Comparison of ENCODE assay signal across 9 mouse cellular contexts in genomic region chr9:104079379-104079778, GRCm38 (mm10). TPM values are rescaled to one million over a fixed set of nuclear protein-coding genes. Genes with fewer than 3 reads are reported as not detected.
A peak's percentile ranks its signal among the peaks of the same experiment; 100 is the strongest.
DNase-seq lines count a peak whose midpoint lies in the region; TF ChIP-seq lines count a peak whose summit lies in the region.
"Had no signal": no experiment of that assay in that cellular context is flagged by ENCODE, and none has a peak within 500 bp of the region (broad histone marks: within the 10 kb centered on the region; RNA-seq: fewer than 3 reads in every experiment).

No protein-coding gene starts in this region.

- H3K27me3 ChIP-seq in ES-Bruce4 (ENCODE audit: control insufficient read depth, insufficient read depth, low read length, poor library complexity, severe bottlenecking), result no peaks in the 10 kb centered on the region
- no peaks in the 10 kb centered on the region for H3K27me3 ChIP-seq in liver, adult 2 months (ENCODE audit: control insufficient read depth, insufficient read depth, low read length)
- no peaks in the 10 kb centered on the region for H3K27me3 ChIP-seq in spleen, adult 2 months (ENCODE audit: control insufficient read depth, insufficient read depth, low read length)
- H3K27me3 ChIP-seq: heart, embryonic 13.5 days; neural tube, embryonic 12.5 days had no signal

- TF ChIP-seq CTCF in ES-Bruce4 (IDR thresholded peaks at IDR 0.05; ENCODE audit: low read depth, low read length), result peak; percentile 75
- peak; percentile 80 for TF ChIP-seq CTCF in liver, adult 2 months (IDR thresholded peaks at IDR 0.05; ENCODE audit: low read depth, low read length)
- TF ChIP-seq CTCF in spleen, adult 2 months (IDR thresholded peaks at IDR 0.05; ENCODE audit: extremely low read depth, insufficient read depth, insufficient read length, insufficient replicate concordance), result peak; percentile 59; the same call in 1 of the 2 replicates

- DNase-seq in layer of hippocampus, adult 11-12 months (ENCODE audit: low spot score), result peak; percentile 48
- DNase-seq in layer of hippocampus, adult 9-11 months, result no peak
- DNase-seq in adrenal gland, adult (ENCODE audit: inconsistent age in 2 of 2, low spot score in 1 of 2), result peak; percentile 22 to 76
- DNase-seq in forelimb bud, embryonic 11.5 days (ENCODE audit: low read depth, low spot score), result peak; percentile 37
- peak; percentile 58 for DNase-seq in liver, adult 2 months (ENCODE audit: extremely low read depth, low read depth, low spot score)
- DNase-seq in spleen, adult 2 months (ENCODE audit: low read depth in 1 of 2, low spot score in 2 of 2), result peak in 1 of 2 experiments; percentile 43

- TF ChIP-seq POLR2A in ES-Bruce4 (IDR thresholded peaks at IDR 0.05; ENCODE audit: insufficient read depth, low read length), result no peak
- no peak for TF ChIP-seq POLR2A in liver, adult 2 months (IDR thresholded peaks at IDR 0.05; ENCODE audit: extremely low read depth, insufficient read depth, low read length)
- no peak for TF ChIP-seq POLR2A in spleen, adult 2 months (IDR thresholded peaks at IDR 0.05; ENCODE audit: low read depth, low read length)

- no peak overlapping the region for H3K4me3 ChIP-seq in ES-Bruce4 (ENCODE audit: low read depth, low read length)
- no peak overlapping the region for H3K4me3 ChIP-seq in liver, adult 2 months (ENCODE audit: insufficient read depth, low read depth, low read length)
- no peak overlapping the region for H3K4me3 ChIP-seq in spleen, adult 2 months (ENCODE audit: extremely low read depth, insufficient read depth, insufficient read length)
- H3K4me3 ChIP-seq: heart, embryonic 13.5 days; neural tube, embryonic 12.5 days had no signal

- 54% methylated on average over 5 of the region's 5 CpGs for WGBS in liver, adult 2 months
- WGBS in spleen, adult 2 months, result 45% methylated on average over 5 of the region's 5 CpGs

- H3K36me3 ChIP-seq in ES-Bruce4 (ENCODE audit: control insufficient read depth, insufficient read depth, low read length, poor library complexity, severe bottlenecking), result no peaks in the 10 kb centered on the region; the same call in 1 of the 2 replicates
- peaks cover 82% of the 10 kb centered on the region for H3K36me3 ChIP-seq in liver, adult 2 months (ENCODE audit: control insufficient read depth, insufficient read depth, low read length)
- peaks cover 3% of the 10 kb centered on the region for H3K36me3 ChIP-seq in spleen, adult 2 months (ENCODE audit: control insufficient read depth, insufficient read depth, low read length)
- H3K36me3 ChIP-seq: neural tube, embryonic 12.5 days had no signal

- no peaks in the 10 kb centered on the region for H3K9me3 ChIP-seq in ES-Bruce4 (replicated peaks; ENCODE audit: control insufficient read depth, insufficient read depth, low read length, poor library complexity, severe bottlenecking)
- H3K9me3 ChIP-seq: heart, embryonic 13.5 days; neural tube, embryonic 12.5 days had no signal

- H3K27ac ChIP-seq in ES-Bruce4 (ENCODE audit: insufficient read depth, low read length), result no peak overlapping the region
- H3K27ac ChIP-seq in liver, adult 2 months (replicated peaks; ENCODE audit: insufficient read depth, low read depth, low read length), result no peak overlapping the region
- no peak overlapping the region for H3K27ac ChIP-seq in spleen, adult 2 months (ENCODE audit: insufficient read depth, low read length)
- H3K27ac ChIP-seq: heart, embryonic 13.5 days; neural tube, embryonic 12.5 days had no signal

- TF ChIP-seq EP300 in ES-Bruce4 (IDR thresholded peaks at IDR 0.05; ENCODE audit: insufficient read depth, low read depth, low read length), result no peak

- H3K4me1 ChIP-seq in ES-Bruce4 (ENCODE audit: control insufficient read depth, insufficient read depth, low read length), result no peaks in the 10 kb centered on the region
- peaks cover 3% of the 10 kb centered on the region; the same call in 1 of the 2 replicates for H3K4me1 ChIP-seq in liver, adult 2 months (ENCODE audit: control insufficient read depth, insufficient read depth, low read length)
- no peaks in the 10 kb centered on the region for H3K4me1 ChIP-seq in spleen, adult 2 months (ENCODE audit: control insufficient read depth, insufficient read depth, insufficient read length)
- H3K4me1 ChIP-seq: heart, embryonic 13.5 days; neural tube, embryonic 12.5 days had no signal

- H3K79me2 ChIP-seq in liver, adult 2 months (ENCODE audit: control insufficient read depth, insufficient read depth, low read length), result no peaks in the 10 kb centered on the region; the same call in 1 of the 2 replicates

- H3K9ac ChIP-seq in ES-Bruce4 (ENCODE audit: low read depth, poor library complexity, severe bottlenecking), result no peak overlapping the region
- H3K9ac ChIP-seq in liver, adult 2 months (ENCODE audit: low read depth, low read length), result no peak overlapping the region
- H3K9ac ChIP-seq: heart, embryonic 13.5 days; neural tube, embryonic 12.5 days had no signal

RNA-seq across cellular contexts. Expression of gene Acad11, which starts 16.2 kb away (rescaled TPM):
- 36.6 and 40.5 TPM in 2 replicates for polyA plus RNA-seq in ES-Bruce4 (2011; ENCODE audit: insufficient read depth, insufficient read length, low read depth, missing spikeins)
- total RNA-seq in liver, adult 2 months (2014; rRNA removed), result 334 and 392 TPM in 2 replicates
- 154 and 216 TPM in 2 replicates for polyA plus RNA-seq in liver, adult 2 months (2012; rRNA removed)
- 5.5 and 6.3 TPM in 2 replicates for polyA plus RNA-seq in spleen, adult 2 months (2012; rRNA removed)

RNA-seq across cellular contexts. Expression of gene Uba5, which starts 16.4 kb away (rescaled TPM):
- polyA plus RNA-seq in ES-Bruce4 (2011; ENCODE audit: insufficient read depth, insufficient read length, low read depth, missing spikeins), result 29.0 and 30.4 TPM in 2 replicates
- total RNA-seq in liver, adult 2 months (2014; rRNA removed), result 32.1 and 36.9 TPM in 2 replicates
- 10.6 and 12.8 TPM in 2 replicates for polyA plus RNA-seq in liver, adult 2 months (2012; rRNA removed)
- 9.4 and 10.2 TPM in 2 replicates for polyA plus RNA-seq in spleen, adult 2 months (2012; rRNA removed)

RNA-seq across cellular contexts. Expression of gene Gm28305, which starts 38.9 kb away (rescaled TPM):
- polyA plus RNA-seq in ES-Bruce4 (2011; ENCODE audit: insufficient read depth, insufficient read length, low read depth, missing spikeins), result not detected in 2 replicates
- total RNA-seq in liver, adult 2 months (2014; rRNA removed), result not detected in 2 replicates
- not detected in 2 replicates for polyA plus RNA-seq in liver, adult 2 months (2012; rRNA removed)
- not detected in 2 replicates for polyA plus RNA-seq in spleen, adult 2 months (2012; rRNA removed)
- polyA plus RNA-seq: heart, embryonic 13.5 days; neural tube, embryonic 12.5 days had no signal

RNA-seq across cellular contexts. Expression of gene Ackr4, which starts 47.4 kb away (rescaled TPM):
- 7.4 and 7.7 TPM in 2 replicates for polyA plus RNA-seq in ES-Bruce4 (2011; ENCODE audit: insufficient read depth, insufficient read length, low read depth, missing spikeins)
- 1.7 and 2.4 TPM in 2 replicates for total RNA-seq in liver, adult 2 months (2014; rRNA removed)
- polyA plus RNA-seq in liver, adult 2 months (2012; rRNA removed), result 0.50 and 0.54 TPM in 2 replicates
- polyA plus RNA-seq in spleen, adult 2 months (2012; rRNA removed), result 1.4 and 1.6 TPM in 2 replicates
